Mouse (Mus musculus) natural killer cell, adult 2 months (primary cell): ENCODE data around the gene Tssk1.

Experiments
- DNase-seq, 2 experiments: peaks; one replicate each; pipeline ENCODE4 v3.0.0; 2022; ENCODE audit warnings: low spot score in 2 of 2

The Tssk1 gene

GRCm38 (mm10) chr16:17893923-17894322, at the start of gene Tssk1:
Gene Tssk1, plus strand, starts transcription at chr16:17894223.
- no peak for DNase-seq

DNA sequence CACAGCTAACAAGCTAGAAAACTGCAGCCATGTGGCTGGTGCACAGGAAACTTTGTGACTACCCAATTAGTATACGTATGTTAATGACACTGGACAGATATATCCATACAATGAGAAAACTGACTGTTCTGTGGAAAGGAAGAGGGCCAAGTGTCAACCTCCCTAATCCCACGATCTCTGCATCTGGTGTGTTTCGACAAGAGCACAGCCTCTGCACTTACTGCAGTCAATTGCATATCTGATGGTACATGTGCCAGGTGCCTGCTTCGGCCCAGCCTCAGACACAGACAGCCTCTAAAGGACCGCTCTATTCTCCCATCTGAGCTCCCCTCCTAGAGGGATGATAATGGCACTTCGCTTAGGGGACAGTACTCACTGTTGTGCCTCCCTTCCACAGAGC, 45.6 kb upstream of the Tssk1 start:
- no peak for DNase-seq

GRCm38 (mm10) chr16:17848928-17849327, 45.1 kb upstream of the Tssk1 start:
- no peak for DNase-seq

- DNase-seq: no peak
Measured at GRCm38 (mm10) chr16:17849486-17849885, 44.5 kb upstream of the Tssk1 start.

DNA sequence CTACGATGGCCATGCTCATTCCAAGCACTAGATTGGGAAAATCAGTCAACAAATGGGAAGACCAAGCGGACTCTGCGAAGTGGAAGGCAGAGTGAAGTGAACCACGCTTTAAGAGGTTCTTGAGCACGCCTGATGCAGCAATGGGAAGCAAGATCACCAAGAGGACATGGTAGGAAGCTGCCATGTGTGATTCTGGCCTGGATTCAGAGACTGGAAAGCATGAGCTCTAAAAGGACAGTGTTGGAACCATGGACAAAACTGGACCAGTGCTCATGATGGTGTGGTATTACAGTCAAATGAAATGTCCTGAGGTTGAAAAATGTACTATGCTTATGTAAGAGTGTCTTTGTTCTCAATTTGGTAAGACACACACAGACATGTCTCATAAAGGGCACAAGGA, 42.7 kb upstream of the Tssk1 start:
- no peak for DNase-seq

GRCm38 (mm10) chr16:17851860-17852259, 42.2 kb upstream of the Tssk1 start:
- no peak for DNase-seq

DNA sequence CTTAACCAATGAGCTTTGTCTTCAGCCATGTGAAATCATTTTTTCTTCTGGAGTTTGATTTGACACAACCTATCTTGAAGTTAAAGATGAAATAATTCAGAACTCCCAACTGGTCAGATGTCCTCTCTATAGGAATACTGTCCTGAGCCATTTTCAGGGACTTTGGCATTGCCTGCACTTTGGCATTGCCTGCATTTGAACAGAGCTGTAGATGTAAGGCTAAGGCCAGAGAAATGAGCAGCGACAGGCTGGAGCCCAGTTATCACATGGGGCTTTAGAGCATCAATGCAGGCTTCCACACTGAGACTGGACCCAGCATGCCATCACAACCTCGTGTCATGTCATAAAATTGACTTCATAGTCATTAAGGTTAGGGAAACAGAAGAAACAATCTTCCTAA, 40.8 kb upstream of the Tssk1 start:
- no peak for DNase-seq

DNA sequence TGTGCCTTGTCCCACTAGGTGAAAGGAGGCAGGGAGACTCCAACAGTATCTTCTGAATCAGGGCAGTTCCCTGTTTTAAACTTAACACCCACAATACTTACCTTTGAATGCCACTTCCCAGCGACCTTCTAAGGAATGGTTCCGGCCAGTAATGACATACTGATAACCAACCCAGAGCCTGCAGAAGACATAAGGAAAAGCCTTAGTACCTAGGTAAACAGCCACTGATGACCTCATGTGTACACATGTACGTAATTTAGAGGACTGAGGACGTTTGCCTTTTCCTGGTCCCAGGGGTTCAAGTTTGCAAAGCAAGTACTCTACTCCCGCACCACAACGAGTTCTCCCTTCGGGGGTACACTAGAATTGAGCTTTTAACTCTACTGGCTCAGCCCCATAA, 36.9 kb upstream of the Tssk1 start:
- no peak for DNase-seq

GRCm38 (mm10) chr16:17858592-17858991, 35.4 kb upstream of the Tssk1 start:
- DNase-seq: no peak

DNA sequence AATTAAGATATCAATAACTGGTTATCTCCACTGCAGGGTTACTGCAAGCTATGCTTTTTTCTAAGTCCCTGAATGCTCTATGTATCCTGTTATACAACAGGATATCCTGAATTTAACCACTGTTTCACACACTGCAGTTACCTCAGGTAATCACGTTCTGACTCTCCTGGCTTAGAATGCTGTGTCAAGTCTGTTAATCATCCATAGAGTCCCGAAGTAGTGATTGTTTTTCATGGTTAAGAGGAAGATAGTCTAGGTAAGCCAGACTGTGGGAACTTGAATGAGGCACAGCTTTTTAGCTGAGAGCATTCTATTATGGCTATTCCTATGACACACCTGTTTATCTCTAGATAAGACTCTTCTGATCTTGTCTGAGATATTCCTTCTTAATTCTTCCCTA, 28.7 kb upstream of the Tssk1 start:
- no peak for DNase-seq

DNA sequence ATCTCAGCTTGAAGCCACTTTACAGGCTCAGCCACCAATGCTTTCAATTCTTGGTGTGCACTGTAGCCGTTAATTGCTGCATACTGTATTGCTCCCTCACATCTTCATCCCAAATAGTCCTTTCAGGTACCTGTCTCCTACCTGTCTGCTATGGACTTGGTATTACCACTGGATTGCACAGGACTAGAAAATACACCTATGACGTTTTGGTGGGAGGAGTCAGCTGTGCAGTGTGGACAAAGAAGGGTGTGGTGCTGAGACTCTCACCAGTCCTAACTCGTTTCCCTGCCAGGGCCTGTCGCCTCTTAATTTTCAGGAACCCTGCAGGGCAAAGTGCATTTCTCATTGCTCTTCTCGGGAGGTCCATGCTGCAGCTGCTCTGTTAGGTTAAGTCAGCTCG, 28.3 kb upstream of the Tssk1 start:
- no peak for DNase-seq

- no peak for DNase-seq
Measured at GRCm38 (mm10) chr16:17871248-17871647, 22.8 kb upstream of the Tssk1 start.

DNA sequence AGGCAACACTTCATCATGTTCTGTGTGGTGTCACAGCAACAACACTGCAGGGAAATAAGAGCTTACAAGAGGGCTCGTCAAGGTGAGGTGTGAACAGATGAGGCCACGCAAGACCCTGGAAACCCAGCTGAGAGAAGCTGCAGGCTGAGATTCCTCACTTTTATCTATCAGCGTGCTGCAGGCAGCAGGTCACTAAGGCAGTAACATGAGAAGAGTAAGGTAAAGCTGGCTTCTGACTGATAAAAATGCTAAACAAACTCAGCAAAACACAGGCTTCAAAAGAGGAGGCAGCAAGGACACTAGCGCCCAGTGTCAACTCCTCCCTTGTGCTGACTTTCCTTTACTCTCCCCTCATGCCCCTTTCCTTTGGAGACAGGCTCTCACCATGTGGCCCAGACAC, 21.0 kb upstream of the Tssk1 start:
- no peak for DNase-seq

- DNase-seq: no peak
Measured at GRCm38 (mm10) chr16:17875174-17875573, 18.8 kb upstream of the Tssk1 start.

DNA sequence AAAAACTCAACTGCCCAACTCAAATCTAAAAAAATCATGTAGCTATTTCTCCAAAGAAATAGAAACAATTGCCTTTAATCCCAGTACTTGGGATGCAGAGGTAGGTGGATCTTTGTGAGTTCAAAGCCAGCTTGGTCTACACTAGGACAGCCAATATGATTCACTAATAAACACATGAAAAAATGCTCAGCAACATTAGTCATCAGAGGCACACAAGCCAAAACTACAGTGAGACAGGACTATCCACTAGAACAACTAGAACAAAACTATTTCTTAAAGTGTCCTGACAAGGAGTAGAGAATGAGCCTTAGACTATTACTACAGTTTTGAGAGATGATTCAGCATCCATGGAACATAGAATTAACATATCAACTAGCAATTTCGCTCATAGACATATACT, 17.9 kb upstream of the Tssk1 start:
- no peak for DNase-seq

- DNase-seq: no peak
Measured at GRCm38 (mm10) chr16:17879571-17879970, 14.5 kb upstream of the Tssk1 start.

DNA sequence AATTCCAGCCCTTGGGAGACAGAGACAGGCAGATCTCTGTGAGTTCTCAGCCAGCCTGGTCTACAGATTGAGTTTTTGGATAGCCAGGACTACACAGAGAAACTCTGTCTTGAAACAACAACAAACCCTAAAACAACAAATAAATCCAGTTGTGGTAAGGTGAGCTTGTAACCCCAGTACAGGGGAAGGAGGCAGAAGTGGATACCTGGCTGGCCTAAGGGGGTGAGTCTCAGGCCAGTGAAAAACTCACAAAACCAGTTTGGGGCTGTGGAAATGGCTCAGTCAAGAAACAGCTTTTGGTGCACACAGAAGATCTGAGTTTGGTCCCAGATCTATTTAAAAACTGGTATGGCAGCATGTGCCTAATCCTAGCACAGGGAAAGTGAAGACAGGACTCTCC, 11.8 kb upstream of the Tssk1 start:
- DNase-seq: no peak

DNA sequence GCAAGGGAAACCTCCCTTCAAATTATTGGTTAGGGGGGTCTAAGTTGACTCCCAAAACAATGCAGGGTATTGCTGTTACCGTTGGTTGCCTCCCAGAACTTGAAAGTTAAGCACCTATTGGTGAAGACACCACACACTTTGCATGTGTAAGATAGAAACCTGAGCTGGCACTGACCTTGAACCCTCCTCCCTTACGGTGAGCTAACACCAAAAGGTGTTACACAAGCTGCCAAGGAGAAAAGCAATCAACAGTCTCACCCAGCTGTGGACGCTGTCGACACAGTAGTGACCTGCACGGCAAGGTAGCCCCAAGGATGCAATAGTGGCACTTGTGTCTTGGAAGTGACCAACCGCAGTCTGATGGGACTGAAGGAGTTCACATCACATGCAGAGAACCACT, 9.9 kb upstream of the Tssk1 start:
- no peak for DNase-seq

GRCm38 (mm10) chr16:17889689-17890341, 4.2 kb upstream of the Tssk1 start:
- no peak for DNase-seq

GRCm38 (mm10) chr16:17890342-17890727, 3.7 kb upstream of the Tssk1 start:
- DNase-seq: no peak

DNA sequence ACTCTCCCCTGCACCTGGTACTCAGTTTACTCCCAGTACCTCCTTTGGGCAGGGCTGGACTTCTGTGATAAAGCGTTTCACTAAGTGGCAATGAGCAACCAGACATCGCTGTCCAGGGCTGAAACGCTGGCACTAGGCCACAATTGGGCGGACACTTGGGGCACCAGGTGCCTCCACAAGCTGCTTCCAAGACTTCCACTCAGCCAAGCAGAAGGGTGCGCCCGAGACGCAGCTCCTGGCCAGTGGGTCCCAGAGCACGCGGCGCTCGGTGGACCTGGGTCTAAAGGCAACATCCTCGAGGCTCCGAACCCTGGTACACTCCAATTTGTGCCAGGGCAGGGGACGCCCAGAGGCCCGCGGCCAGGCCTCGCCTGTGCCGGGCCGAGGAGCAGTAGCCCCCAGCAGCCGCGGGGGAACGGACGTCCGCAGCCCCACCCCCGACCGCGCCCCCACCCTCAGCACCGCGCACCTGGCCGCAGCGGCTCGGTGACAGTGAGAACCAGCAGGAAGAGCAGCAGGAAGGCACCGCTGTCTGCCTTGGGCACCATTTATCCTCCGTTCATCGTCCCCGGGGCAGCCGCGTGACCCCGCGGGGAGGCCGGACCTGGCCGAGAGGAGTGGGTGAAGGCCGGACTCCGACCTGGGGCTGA, 3.0 kb upstream of the Tssk1 start:
- DNase-seq: peak; percentile 22 to 24

DNA sequence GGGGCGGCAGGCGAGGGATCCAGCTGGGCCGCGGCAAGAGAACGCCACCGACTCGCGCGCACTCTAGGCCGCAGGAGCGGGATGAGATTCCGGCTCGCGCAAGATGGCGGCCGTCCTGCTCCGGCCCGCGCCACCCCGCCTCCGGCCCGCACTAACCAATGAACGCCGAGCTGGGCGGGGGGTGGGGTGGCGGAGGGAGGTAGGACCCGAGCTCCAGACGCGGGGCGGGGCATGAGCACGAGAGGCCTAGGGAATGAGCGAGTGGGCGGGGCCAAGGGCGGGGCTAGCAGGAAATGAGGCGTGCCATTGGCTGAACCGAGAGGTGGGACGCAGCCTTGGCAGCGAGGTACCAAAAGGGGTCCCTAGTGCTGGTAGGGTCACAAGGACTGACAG, 2.5 kb upstream of the Tssk1 start, which contains the start of gene Gm20518:
Gene Gm20518, minus strand, starts transcription at position 105 of the 393 bp plus-strand sequence.
- peak; percentile 97 to 98 for DNase-seq

DNA sequence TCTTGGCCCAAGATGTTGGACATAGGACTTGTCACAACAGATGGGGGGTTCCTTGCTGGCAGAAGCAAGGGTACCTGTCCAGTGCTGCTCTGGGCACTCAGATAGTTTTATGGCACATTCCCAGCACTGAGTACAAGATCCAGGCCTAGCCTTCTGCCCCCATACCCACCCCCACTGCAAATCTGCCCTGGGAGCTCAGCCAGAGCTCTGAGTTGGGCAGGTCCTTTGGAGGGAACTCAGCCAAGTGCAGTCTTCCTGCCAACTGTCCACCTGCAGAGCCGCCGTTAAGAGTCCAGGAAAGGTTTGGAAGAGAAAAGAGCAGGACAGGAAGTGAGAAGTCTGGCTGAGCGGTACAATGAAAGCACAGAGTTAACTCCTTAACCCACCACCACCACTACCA, 1.4 kb upstream of the Tssk1 start:
- no peak for DNase-seq

DNA sequence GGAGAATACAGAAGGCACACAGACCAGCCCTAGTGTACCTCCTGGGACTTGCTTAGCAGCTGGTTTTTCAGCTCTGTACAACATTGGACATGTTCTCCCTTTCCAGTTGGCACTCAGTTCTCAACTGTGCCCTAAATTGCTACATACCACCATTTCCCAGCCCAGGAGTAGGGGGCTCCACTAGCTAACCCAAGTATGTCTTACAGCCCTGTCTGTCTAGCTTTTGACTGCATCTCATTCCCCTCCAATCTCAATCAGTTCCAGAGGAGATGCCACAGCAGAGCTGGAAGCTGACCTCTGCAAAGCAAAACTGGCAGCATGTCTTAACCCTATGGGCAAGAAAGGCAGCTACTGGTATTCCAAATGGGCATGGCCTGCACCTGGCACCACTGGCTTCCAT, 2.1 kb downstream of the Tssk1 start:
- no peak for DNase-seq
